Mouse (Mus musculus): ENCODE results near the gene Ccnd2. TPM values are rescaled to one million over a fixed set of nuclear protein-coding genes. Genes with fewer than 3 reads are reported as not detected.

Gene Ccnd2
- polyA plus RNA-seq, 1 experiment from 2014 or later = 477 TPM

DNA sequence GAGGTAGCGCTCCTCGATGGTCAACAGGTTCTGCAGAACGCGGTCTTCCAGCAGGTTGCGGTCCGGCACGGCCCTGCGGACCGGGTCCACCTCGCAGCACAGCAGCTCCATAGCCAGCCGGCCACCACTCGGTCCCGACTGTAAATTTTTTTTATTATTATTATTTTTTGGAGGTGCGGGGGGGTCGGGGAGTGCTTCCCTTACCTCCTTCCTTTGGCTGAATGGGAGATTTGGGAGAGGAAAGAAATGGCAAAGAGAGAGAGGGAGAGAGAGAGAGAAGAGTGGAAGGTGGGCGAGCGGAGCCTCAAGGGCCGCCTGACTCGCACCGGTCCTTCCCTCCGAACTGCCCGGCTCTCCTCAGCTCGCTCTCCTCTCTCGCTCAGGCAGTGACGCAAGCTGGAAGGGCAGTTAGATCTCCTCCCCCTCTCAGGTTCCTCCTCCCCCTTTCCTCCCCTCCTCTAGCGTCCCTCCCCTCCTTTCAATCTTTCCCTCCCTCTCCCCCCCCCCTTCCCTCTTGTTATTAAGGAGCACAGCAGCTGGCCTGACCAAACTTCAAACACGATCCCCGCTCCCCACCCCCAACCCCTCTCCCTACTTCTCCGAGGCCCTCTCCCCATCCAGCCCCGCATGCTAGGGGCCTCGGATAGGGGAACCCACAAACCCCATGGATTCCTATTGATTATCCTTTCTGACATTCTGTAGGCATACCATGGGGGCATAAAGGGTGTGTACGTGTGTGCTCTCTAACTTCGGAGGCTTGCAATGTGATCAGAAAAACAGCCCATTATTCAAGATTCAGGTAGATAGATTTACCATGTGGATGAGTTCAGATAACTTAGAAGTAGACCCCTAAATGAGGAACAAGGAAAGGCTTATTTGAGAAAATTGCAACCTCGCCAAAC lies 1.1 kb downstream of the Ccnd2 start:
- Histone ChIP-seq H3K9ac (replicated peaks; ENCODE audit: low read length) (peak overlapping the region; percentile 61), H3K4me2 (ENCODE audit: low read length) (peak overlapping the region; percentile 95), H3K4me3 (replicated peaks; ENCODE audit: low read depth, low read length) (peak overlapping the region; percentile 47), H3K27ac (replicated peaks; ENCODE audit: low read depth, low read length) (peak overlapping the region; percentile 49; the same call in 1 of the 2 replicates), H3K27me3 (ENCODE audit: control insufficient read depth, insufficient read depth, low read length) (peaks cover 54% of the 10 kb centered on the region), H3K36me3 (ENCODE audit: control insufficient read depth, insufficient read depth, low read length) (no peaks in the 10 kb centered on the region), H3K9me3 (ENCODE audit: control insufficient read depth, low read length) (no peaks in the 10 kb centered on the region), H3K4me1 (ENCODE audit: control insufficient read depth, insufficient read depth, low read length) (peaks cover 51% of the 10 kb centered on the region)
- ATAC-seq (ENCODE audit: low FRiP score, low TSS enrichment) = peak; percentile 41; the same call in 1 of the 2 replicates
- WGBS = under 1% methylated on average over 34 of the region's 34 CpGs
- DNase-seq = peak; percentile 84

DNA sequence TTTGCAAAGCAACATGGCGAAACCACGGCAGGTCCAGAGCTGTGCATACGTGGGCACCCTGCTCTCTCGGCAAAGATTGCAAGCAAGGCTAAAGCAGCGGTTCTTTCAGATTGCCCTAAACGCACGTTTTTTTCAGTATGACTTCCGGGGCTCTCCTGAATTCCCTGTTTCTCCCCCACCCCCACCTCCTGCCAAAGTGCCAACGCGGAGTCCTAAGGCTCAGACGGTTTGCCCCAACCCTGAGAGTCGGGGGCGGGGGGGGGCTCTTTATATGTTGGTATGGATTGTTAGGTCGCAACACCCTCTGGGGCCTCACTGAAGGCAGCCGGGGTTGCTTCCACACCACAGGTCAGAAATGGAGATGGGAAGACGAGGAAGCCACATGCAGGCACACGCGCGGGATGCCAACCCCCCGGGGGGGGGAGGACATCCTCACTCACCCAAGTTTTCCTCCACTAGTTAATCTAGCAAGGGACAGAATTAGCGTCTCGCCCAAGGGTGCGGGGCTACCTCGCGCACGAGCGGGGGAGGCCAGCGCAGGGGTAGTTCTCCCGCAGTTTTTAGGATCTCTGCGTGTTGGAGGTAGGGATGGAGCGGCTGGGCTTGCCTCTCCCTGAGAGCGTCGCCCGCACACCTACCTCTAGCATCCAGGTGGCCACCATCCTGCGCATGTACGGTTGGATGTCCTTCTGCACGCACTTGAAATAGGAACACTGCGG lies 1.9 kb downstream of the Ccnd2 start:
- Histone ChIP-seq H3K9ac (replicated peaks; ENCODE audit: low read length) (peak overlapping the region; percentile 61), H3K4me1 (ENCODE audit: control insufficient read depth, insufficient read depth, low read length) (peaks cover 51% of the 10 kb centered on the region), H3K27ac (replicated peaks; ENCODE audit: low read depth, low read length) (0 out of 2 replicates have a peak overlapping the region, but pooled peaks have one; percentile 8), H3K36me3 (ENCODE audit: control insufficient read depth, insufficient read depth, low read length) (no peaks in the 10 kb centered on the region), H3K4me3 (replicated peaks; ENCODE audit: low read depth, low read length) (peak overlapping the region; percentile 47), H3K9me3 (ENCODE audit: control insufficient read depth, low read length) (no peaks in the 10 kb centered on the region), H3K4me2 (ENCODE audit: low read length) (peak overlapping the region; percentile 95), H3K27me3 (ENCODE audit: control insufficient read depth, insufficient read depth, low read length) (peaks cover 47% of the 10 kb centered on the region)
- WGBS = under 1% methylated on average over 38 of the region's 38 CpGs
- DNase-seq (peak; percentile 71), ATAC-seq (ENCODE audit: low FRiP score, low TSS enrichment) (no peak)

DNA sequence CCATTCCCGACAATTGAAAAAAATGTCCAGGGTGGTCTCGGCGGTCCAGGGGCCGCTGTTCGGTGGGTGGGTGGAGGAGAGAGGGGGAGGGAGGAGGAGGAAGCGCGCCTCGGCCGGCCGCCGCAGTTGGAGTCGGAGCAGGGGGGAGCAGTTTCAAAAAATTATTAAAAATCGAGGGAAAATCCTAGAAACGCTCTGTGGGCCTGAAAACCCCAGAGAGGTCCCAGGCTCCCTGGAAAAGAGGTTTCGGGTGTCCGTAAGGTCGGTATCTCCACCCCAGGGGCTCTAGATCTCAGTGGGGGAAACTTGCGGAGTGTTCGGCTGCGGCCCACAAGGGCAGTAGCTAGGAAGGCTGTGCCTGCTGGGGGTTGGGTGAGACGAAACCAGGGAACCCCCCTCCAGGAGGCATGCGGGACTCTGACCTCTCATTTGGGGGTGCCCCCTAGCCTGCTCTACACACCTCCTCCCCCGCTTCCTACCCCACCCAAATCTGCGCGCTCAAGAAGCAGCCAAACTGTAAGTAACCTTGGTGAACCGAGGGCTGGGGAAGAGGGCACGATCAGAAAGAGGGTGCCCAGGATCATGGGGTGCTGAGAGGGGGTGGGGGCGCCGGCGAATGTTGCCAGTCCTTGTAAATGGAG lies 2.6 kb downstream of the Ccnd2 start:
- no peak overlapping the region for H3K27ac ChIP-seq (replicated peaks; ENCODE audit: low read depth, low read length)

DNA sequence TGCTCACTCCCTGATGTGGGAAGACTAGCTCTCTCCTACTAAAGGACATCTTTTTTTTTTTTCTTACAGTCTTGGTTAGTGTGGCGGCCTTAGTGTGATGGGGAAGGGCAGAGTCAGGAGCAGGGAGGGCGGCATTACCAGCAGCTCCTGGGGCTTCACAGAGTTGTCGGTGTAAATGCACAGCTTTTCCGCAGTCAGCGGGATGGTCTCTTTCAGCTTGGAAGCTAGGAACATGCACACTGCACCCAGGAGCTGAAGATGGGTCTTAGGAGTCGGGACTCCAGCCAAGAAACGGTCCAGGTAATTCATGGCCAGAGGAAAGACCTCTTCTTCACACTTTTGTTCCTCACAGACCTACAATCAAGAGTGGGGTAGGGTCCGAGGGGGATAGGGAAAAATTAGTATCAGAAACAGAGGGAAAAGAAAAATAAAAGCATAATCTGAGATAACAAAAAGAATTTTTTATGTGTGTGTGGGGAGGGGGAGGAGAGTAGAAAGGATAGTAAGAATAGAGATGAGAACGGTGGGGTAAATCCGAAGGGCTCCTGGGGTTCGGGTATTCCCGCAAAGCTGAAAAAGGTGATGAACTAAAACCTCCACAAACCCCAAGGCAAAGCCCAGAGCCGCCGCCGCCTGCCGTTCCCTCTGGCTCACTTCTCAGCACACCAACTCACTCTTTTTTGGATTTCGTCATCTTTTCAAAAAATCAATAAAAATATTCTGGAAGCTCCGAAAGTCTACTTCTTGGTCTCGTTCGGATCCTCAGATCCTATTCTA lies 3.3 kb downstream of the Ccnd2 start:
- DNase-seq = peak; percentile 53

More for the DNA sequence above, 2.6 kb downstream of the Ccnd2 start:
- Histone ChIP-seq H3K9ac (replicated peaks; ENCODE audit: low read length) (peak overlapping the region; percentile 61), H3K9me3 (ENCODE audit: control insufficient read depth, low read length) (no peaks in the 10 kb centered on the region), H3K36me3 (ENCODE audit: control insufficient read depth, insufficient read depth, low read length) (no peaks in the 10 kb centered on the region), H3K27me3 (ENCODE audit: control insufficient read depth, insufficient read depth, low read length) (peaks cover 41% of the 10 kb centered on the region), H3K4me3 (replicated peaks; ENCODE audit: low read depth, low read length) (peak overlapping the region; percentile 47), H3K4me2 (ENCODE audit: low read length) (peak overlapping the region; percentile 95), H3K4me1 (ENCODE audit: control insufficient read depth, insufficient read depth, low read length) (peaks cover 44% of the 10 kb centered on the region)
- under 1% methylated on average over 30 of the region's 30 CpGs for WGBS
- ATAC-seq (ENCODE audit: low FRiP score, low TSS enrichment) (no peak), DNase-seq (peak; percentile 40)

DNA sequence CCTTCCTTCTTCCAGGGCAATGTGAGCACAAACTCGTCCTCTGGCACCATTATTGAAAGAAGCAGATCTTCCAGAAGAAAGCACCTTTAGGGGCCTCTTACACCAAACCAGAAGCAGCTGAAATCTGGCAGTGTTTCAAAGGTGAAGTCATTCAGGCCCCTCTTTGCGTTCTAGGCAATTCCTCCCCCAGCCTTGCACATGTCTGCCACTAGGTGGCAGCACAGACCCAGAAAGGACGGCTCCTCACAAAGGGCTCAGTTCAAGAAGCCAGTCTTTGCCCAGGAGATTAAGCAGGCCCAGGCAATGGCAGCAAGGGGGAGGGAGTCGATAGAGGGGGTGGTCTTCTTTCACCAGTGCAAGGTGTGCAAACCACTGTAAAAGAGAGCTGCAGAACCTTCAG lies 4.3 kb downstream of the Ccnd2 start:
- H3K9ac ChIP-seq (replicated peaks; ENCODE audit: low read length) = no peak overlapping the region
- H3K4me1 ChIP-seq (ENCODE audit: control insufficient read depth, insufficient read depth, low read length) = peaks cover 27% of the 10 kb centered on the region
- DNase-seq (peak; percentile 94), ATAC-seq (ENCODE audit: low FRiP score, low TSS enrichment) (peak; percentile 38)
- no peaks in the 10 kb centered on the region for H3K36me3 ChIP-seq (ENCODE audit: control insufficient read depth, insufficient read depth, low read length)
- peaks cover 23% of the 10 kb centered on the region for H3K27me3 ChIP-seq (ENCODE audit: control insufficient read depth, insufficient read depth, low read length)
- no peak overlapping the region for H3K4me3 ChIP-seq (replicated peaks; ENCODE audit: low read depth, low read length)
- no peaks in the 10 kb centered on the region for H3K9me3 ChIP-seq (ENCODE audit: control insufficient read depth, low read length)
- under 1% methylated on average over 4 of the region's 4 CpGs for WGBS
- peak overlapping the region; percentile 95 for H3K4me2 ChIP-seq (ENCODE audit: low read length)
- H3K27ac ChIP-seq (replicated peaks; ENCODE audit: low read depth, low read length) = no peak overlapping the region

More for the DNA sequence above, 3.3 kb downstream of the Ccnd2 start:
- H3K4me3 ChIP-seq (replicated peaks; ENCODE audit: low read depth, low read length) = peak overlapping the region; percentile 47
- no peak for ATAC-seq (ENCODE audit: low FRiP score, low TSS enrichment)
- H3K9me3 ChIP-seq (ENCODE audit: control insufficient read depth, low read length) = no peaks in the 10 kb centered on the region
- peaks cover 38% of the 10 kb centered on the region for H3K4me1 ChIP-seq (ENCODE audit: control insufficient read depth, insufficient read depth, low read length)
- 2% methylated on average over 20 of the region's 20 CpGs for WGBS
- H3K4me2 ChIP-seq (ENCODE audit: low read length) = peak overlapping the region; percentile 95
- peak overlapping the region; percentile 61 for H3K9ac ChIP-seq (replicated peaks; ENCODE audit: low read length)
- peaks cover 34% of the 10 kb centered on the region for H3K27me3 ChIP-seq (ENCODE audit: control insufficient read depth, insufficient read depth, low read length)
- no peaks in the 10 kb centered on the region for H3K36me3 ChIP-seq (ENCODE audit: control insufficient read depth, insufficient read depth, low read length)
- no peak overlapping the region for H3K27ac ChIP-seq (replicated peaks; ENCODE audit: low read depth, low read length)

DNA sequence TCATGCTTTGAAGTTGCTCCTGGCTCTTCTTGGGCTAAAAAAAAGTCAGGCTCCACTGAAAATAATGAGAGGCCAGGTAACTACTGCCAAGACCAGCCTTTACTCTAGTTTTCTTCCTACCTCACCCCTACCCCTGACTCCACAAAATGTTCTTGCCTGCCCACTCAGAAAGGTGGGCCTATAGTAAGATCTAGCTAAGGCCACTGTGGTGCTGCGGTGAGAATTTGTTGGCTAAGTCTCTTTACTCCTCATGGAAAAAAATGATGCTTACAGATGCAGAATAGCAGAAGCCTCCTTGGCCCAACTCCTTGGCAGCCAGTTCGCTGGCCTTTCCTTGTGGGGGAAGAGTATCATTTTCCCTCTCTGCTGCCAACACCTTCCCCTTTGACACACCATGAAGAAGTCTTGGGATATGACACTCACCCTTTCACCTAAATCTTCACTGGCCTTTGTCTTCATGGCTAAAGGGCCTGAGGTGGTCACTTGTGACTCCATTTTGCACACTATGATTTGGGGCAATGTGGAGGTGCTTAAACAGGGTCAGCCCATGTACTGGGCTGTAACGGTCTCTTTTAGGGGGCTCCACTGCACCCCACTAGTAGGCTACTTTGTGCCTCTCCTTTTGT lies 5.6 kb downstream of the Ccnd2 start:
- Histone ChIP-seq H3K27ac (replicated peaks; ENCODE audit: low read depth, low read length) (no peak overlapping the region), H3K4me3 (replicated peaks; ENCODE audit: low read depth, low read length) (no peak overlapping the region), H3K4me2 (ENCODE audit: low read length) (no peak overlapping the region), H3K27me3 (ENCODE audit: control insufficient read depth, insufficient read depth, low read length) (peaks cover 14% of the 10 kb centered on the region; the same call in 1 of the 2 replicates), H3K9ac (replicated peaks; ENCODE audit: low read length) (no peak overlapping the region), H3K36me3 (ENCODE audit: control insufficient read depth, insufficient read depth, low read length) (no peaks in the 10 kb centered on the region), H3K9me3 (ENCODE audit: control insufficient read depth, low read length) (no peaks in the 10 kb centered on the region), H3K4me1 (ENCODE audit: control insufficient read depth, insufficient read depth, low read length) (peaks cover 15% of the 10 kb centered on the region)
- no peak for DNase-seq
- no peak for ATAC-seq (ENCODE audit: low FRiP score, low TSS enrichment)
- 88% methylated on average over 3 of the region's 3 CpGs for WGBS

DNA sequence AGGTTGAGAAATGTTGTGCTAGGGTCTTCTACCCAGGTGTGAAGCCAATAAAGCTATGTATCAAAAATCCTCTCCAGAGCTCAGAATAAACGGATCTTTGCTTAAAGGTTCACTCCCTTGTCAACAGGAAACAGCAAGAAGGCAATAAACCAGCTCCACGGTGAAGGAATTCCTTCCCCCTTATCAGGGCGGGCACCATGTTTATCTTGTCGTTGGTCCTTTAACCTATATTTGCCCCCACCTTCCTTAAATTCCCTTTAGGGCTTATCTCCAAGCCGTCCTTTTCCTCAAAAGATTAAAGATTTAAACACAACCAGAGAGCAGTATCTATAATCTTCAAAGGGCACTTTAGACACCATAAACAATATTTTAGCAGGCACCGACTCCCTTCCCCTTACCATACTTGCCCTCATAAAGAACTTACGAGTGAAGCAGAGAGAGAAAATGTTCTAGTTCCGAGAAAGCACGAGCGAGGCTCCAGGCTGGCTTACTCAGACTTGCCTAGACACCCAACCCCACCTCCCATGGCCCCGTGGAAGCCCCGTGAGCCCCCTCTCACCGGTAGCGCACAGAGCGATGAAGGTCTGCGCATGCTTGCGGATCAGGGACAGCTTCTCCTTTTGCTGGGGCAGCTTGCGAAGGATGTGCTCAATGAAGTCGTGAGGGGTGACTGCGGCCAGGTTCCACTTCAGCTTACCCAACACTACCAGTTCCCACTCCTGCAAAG lies 6.4 kb downstream of the Ccnd2 start:
- ATAC-seq (ENCODE audit: low FRiP score, low TSS enrichment) (no peak), DNase-seq (no peak)
- H3K4me3 ChIP-seq (replicated peaks; ENCODE audit: low read depth, low read length) = no peak overlapping the region
- H3K27me3 ChIP-seq (ENCODE audit: control insufficient read depth, insufficient read depth, low read length) = peaks cover 11% of the 10 kb centered on the region; the same call in 1 of the 2 replicates
- WGBS = 79% methylated on average over 20 of the region's 20 CpGs
- H3K27ac ChIP-seq (replicated peaks; ENCODE audit: low read depth, low read length) = no peak overlapping the region
- H3K4me2 ChIP-seq (ENCODE audit: low read length) = no peak overlapping the region
- H3K4me1 ChIP-seq (ENCODE audit: control insufficient read depth, insufficient read depth, low read length) = peaks cover 12% of the 10 kb centered on the region; the same call in 1 of the 2 replicates
- no peaks in the 10 kb centered on the region for H3K9me3 ChIP-seq (ENCODE audit: control insufficient read depth, low read length)
- no peak overlapping the region for H3K9ac ChIP-seq (replicated peaks; ENCODE audit: low read length)
- H3K36me3 ChIP-seq (ENCODE audit: control insufficient read depth, insufficient read depth, low read length) = no peaks in the 10 kb centered on the region

All from midbrain, embryonic 14.5 days (tissue).